Mouse (Mus musculus): ENCODE measurements at regions not wholly inside any gene's neighbourhood (a gene's known extent, or its start where the extent isn't known, plus 50 kb on each side); places are given as distances from the start of the nearest gene placed in this dataset.

- DNase-seq = no peak
Measured at GRCm38 (mm10) chr2:115520413-115521139, 60.9 kb upstream of the BC052040 start.

GRCm38 (mm10) chr2:115529878-115530277 is 51.6 kb upstream of the BC052040 start:
- DNase-seq = no peak

Measured in kidney, adult 18-20 months (tissue).